Mouse (Mus musculus) lung, embryonic 16.5 days (tissue): ENCODE measurements around the gene Ap5z1. TPM values are rescaled to one million over a fixed set of nuclear protein-coding genes. Genes with fewer than 3 reads are reported as not detected.

Experiments used
- ATAC-seq: fragments of 200-750 bp; cut with Nextera tagmentation; 2 replicates; pipeline ENCODE4 v1.8.0; 2017; ENCODE audit warnings: low read depth, mild to moderate bottlenecking, moderate library complexity
- H3K27ac ChIP-seq: fragments of 300-500 bp; sonication (generic); 2 replicates; pipeline ENCODE4 v1.5.1; 2014; ENCODE audit warnings: mild to moderate bottlenecking, control low read depth, low read length
- H3K27me3 ChIP-seq: fragments of 300-500 bp; sonication (generic); 2 replicates; pipeline ENCODE4 v1.6.1; 2014; ENCODE audit warnings: low read depth, low read length, mixed read lengths; ENCODE audit not compliant: control insufficient read depth, insufficient read depth
- H3K36me3 ChIP-seq: fragments of 300-500 bp; sonication (generic); 2 replicates; pipeline ENCODE4 v1.6.1; 2014; ENCODE audit warnings: low read length; ENCODE audit not compliant: control insufficient read depth, insufficient read depth
- H3K4me1 ChIP-seq: fragments of 300-500 bp; sonication (generic); replicated peaks from 2 replicates; pipeline ENCODE4 v1.6.1; 2014; ENCODE audit warnings: low read length, mixed read lengths; ENCODE audit not compliant: control insufficient read depth, insufficient read depth
- H3K4me2 ChIP-seq: fragments of 300-500 bp; sonication (generic); 2 replicates; pipeline ENCODE4 v1.6.1; 2014; ENCODE audit warnings: low read depth, low read length, control low read depth
- H3K4me3 ChIP-seq: fragments of 300-500 bp; sonication (generic); 2 replicates; pipeline ENCODE4 v1.5.1; 2014; ENCODE audit warnings: mild to moderate bottlenecking, low read length, control low read depth
- H3K9ac ChIP-seq: fragments of 300-500 bp; sonication (generic); 2 replicates; pipeline ENCODE4 v1.6.1; 2014; ENCODE audit warnings: low read length, control low read depth
- H3K9me3 ChIP-seq: fragments of 300-500 bp; sonication (generic); 2 replicates; pipeline ENCODE4 v1.6.1; 2016; ENCODE audit warnings: low read length; ENCODE audit not compliant: control insufficient read depth
- WGBS: fragments of 180-500 bp; shearing (Covaris S2); extraction: QIAGEN DNeasy Blood & Tissue Kit; methylation state at CpG from one replicate; pipeline ENCODE4 v1.1.7; 2014; 5-methylcytosine and 5-hydroxymethylcytosine counted together
- polyA plus RNA-seq: library from polyadenylated mRNA; unstranded; fragments of >200 nt; fragmentation: Nextera tagmentation; extraction: Ambion mirVana; gene quantifications from 2 replicates; pipeline ENCODE4 v1.2.1, GENCODE M21; 2015

Gene Ap5z1
- polyA plus RNA-seq, 1 experiment from 2014 or later = 10.3 TPM

- Histone ChIP-seq H3K4me3 (no peak overlapping the region), H3K27ac (no peak overlapping the region), H3K9ac (no peak overlapping the region), H3K27me3 (no peaks in the 10 kb centered on the region), H3K36me3 (no peaks in the 10 kb centered on the region), H3K9me3 (no peaks in the 10 kb centered on the region), H3K4me2 (no peak overlapping the region), H3K4me1 (peaks cover 10% of the 10 kb centered on the region; the same call in 1 of the 2 replicates)
- peak; percentile 24; the same call in 1 of the 2 replicates for ATAC-seq
- WGBS = 41% methylated on average over 6 of the region's 6 CpGs
These were observed 55.2 kb downstream of the Ap5z1 start for GRCm38 (mm10) chr5:142518973-142519372.

- no peak overlapping the region for H3K4me2 ChIP-seq
- H3K27ac ChIP-seq = no peak overlapping the region
- H3K9ac ChIP-seq = no peak overlapping the region
- 48% methylated on average over 4 of the region's 4 CpGs for WGBS
- H3K27me3 ChIP-seq = no peaks in the 10 kb centered on the region
- no peak for ATAC-seq
- no peaks in the 10 kb centered on the region for H3K36me3 ChIP-seq
- no peak overlapping the region for H3K4me3 ChIP-seq
- H3K4me1 ChIP-seq = peaks cover 11% of the 10 kb centered on the region; the same call in 1 of the 2 replicates
- no peaks in the 10 kb centered on the region for H3K9me3 ChIP-seq
These were observed 56.6 kb downstream of the Ap5z1 start for GRCm38 (mm10) chr5:142520360-142520759.

- no peak for ATAC-seq
- no peak overlapping the region for H3K4me2 ChIP-seq
- no peak overlapping the region for H3K9ac ChIP-seq
- H3K4me3 ChIP-seq = no peak overlapping the region
- WGBS = 74% methylated on average over 11 of the region's 11 CpGs
- H3K27ac ChIP-seq = no peak overlapping the region
- H3K27me3 ChIP-seq = no peaks in the 10 kb centered on the region
- peaks cover 17% of the 10 kb centered on the region; the same call in 1 of the 2 replicates for H3K4me1 ChIP-seq
- no peaks in the 10 kb centered on the region for H3K9me3 ChIP-seq
- no peaks in the 10 kb centered on the region for H3K36me3 ChIP-seq
These were observed 57.6 kb downstream of the Ap5z1 start for GRCm38 (mm10) chr5:142521195-142521866.

- no peak overlapping the region for H3K9ac ChIP-seq
These were observed 61.1 kb downstream of the Ap5z1 start for GRCm38 (mm10) chr5:142524711-142525464.

More at GRCm38 (mm10) chr5:142524711-142525464, 61.1 kb downstream of the Ap5z1 start:
- peaks cover 7% of the 10 kb centered on the region; the same call in 1 of the 2 replicates for H3K4me1 ChIP-seq
- no peaks in the 10 kb centered on the region for H3K36me3 ChIP-seq
- H3K4me2 ChIP-seq = peak overlapping the region; percentile 19
- no peak overlapping the region for H3K4me3 ChIP-seq
- no peaks in the 10 kb centered on the region; the same call in 1 of the 2 replicates for H3K9me3 ChIP-seq
- ATAC-seq = peak; percentile 92
- peak overlapping the region; percentile 83 for H3K27ac ChIP-seq
- peaks cover 7% of the 10 kb centered on the region for H3K27me3 ChIP-seq
- WGBS = 44% methylated on average over 8 of the region's 8 CpGs

Other genes with a start within 250 kb of the Ap5z1 start
- 3.1 and 3.3 TPM in 2 replicates for gene Foxk1, start 62.4 kb upstream of the Ap5z1 start, polyA plus RNA-seq
- gene Papolb, start 66.1 kb downstream of the Ap5z1 start, polyA plus RNA-seq = 0.05 and 0.18 TPM in 2 replicates
- gene Radil, start 87.2 kb downstream of the Ap5z1 start, polyA plus RNA-seq = 3.8 and 4.1 TPM in 2 replicates
- gene Mmd2, start 144.9 kb downstream of the Ap5z1 start, polyA plus RNA-seq = 0.55 and 0.93 TPM in 2 replicates
- 35.4 and 40.5 TPM in 2 replicates for gene Wipi2, start 163.8 kb downstream of the Ap5z1 start, polyA plus RNA-seq
- 4.8 and 5.7 TPM in 2 replicates for gene Slc29a4, start 228.6 kb downstream of the Ap5z1 start, polyA plus RNA-seq